In genomic region chr1:175300895-175301294, GRCm38 (mm10) we compare ENCODE assay signal across 28 mouse cellular contexts.
DNase-seq lines count a peak whose midpoint lies in the region; ATAC-seq and TF ChIP-seq lines count a peak whose summit lies in the region.
"Had no signal": no experiment of that assay in that cellular context is flagged by ENCODE, and none has a peak within 500 bp of the region (broad histone marks: within the 10 kb centered on the region; RNA-seq: fewer than 3 reads in every experiment).

No protein-coding gene starts in this region.

- H3K4me2 ChIP-seq in forebrain, embryonic 16.5 days (ENCODE audit: low read length): no peak overlapping the region
- H3K4me2 ChIP-seq in forebrain, embryonic 11.5 days (ENCODE audit: low read depth, low read length, severe bottlenecking): no peak overlapping the region
- no peak overlapping the region for H3K4me2 ChIP-seq in neural tube, embryonic 14.5 days (ENCODE audit: low read depth, low read length)
- H3K4me2 ChIP-seq: embryonic facial prominence, embryonic 13.5 days; heart, embryonic 11.5 days; kidney, embryonic 15.5 days; limb, embryonic 12.5 days; liver, embryonic 15.5 days; lung, embryonic 14.5 days; midbrain, embryonic 11.5 days; neural tube, embryonic 12.5 days had no signal

- no peak for DNase-seq in forebrain, embryonic 11.5 days (ENCODE audit: low spot score)
- peak; percentile 17 for DNase-seq in kidney, adult 2 months
- no peak for DNase-seq in kidney, adult 18-20 months
- peak; percentile 50 for DNase-seq in brain, embryonic 14.5 days (ENCODE audit: low read depth)
- no peak for DNase-seq in urinary bladder, postnatal 25 days (ENCODE audit: low spot score)
- DNase-seq: adrenal gland, postnatal 14 days; cerebellum, adult 18-20 months; cerebellum, postnatal 10 days; gastrocnemius, postnatal 14 days; heart, postnatal 36 days; kidney, postnatal 25 days; layer of hippocampus, postnatal 36 days; lung, embryonic 14.5 days; lung, postnatal 14 days; right cerebral cortex, postnatal 14 days; thymus, postnatal 4 days had no signal

- H3K9me3 ChIP-seq in forebrain, embryonic 16.5 days (ENCODE audit: control insufficient read depth, low read length): no peaks in the 10 kb centered on the region
- no peaks in the 10 kb centered on the region; the same call in 1 of the 2 replicates for H3K9me3 ChIP-seq in forebrain, embryonic 11.5 days (ENCODE audit: control insufficient read depth, low read length)
- no peaks in the 10 kb centered on the region for H3K9me3 ChIP-seq in neural tube, embryonic 14.5 days (ENCODE audit: control insufficient read depth, low read length)
- H3K9me3 ChIP-seq: embryonic facial prominence, embryonic 13.5 days; kidney, embryonic 15.5 days; limb, embryonic 12.5 days; liver, embryonic 15.5 days; neural tube, embryonic 12.5 days had no signal

- H3K36me3 ChIP-seq in forebrain, embryonic 16.5 days (ENCODE audit: control insufficient read depth, insufficient read depth): no peaks in the 10 kb centered on the region
- H3K36me3 ChIP-seq in forebrain, embryonic 11.5 days (ENCODE audit: control insufficient read depth, insufficient read depth, low read length): no peaks in the 10 kb centered on the region
- no peaks in the 10 kb centered on the region for H3K36me3 ChIP-seq in kidney, adult 2 months (ENCODE audit: control insufficient read depth, insufficient read depth, low read length)
- H3K36me3 ChIP-seq in neural tube, embryonic 14.5 days (ENCODE audit: control insufficient read depth, insufficient read depth, low read length): no peaks in the 10 kb centered on the region
- H3K36me3 ChIP-seq: embryonic facial prominence, embryonic 13.5 days; kidney, embryonic 15.5 days; limb, embryonic 12.5 days; liver, embryonic 15.5 days; neural tube, embryonic 12.5 days had no signal

- no peak for TF ChIP-seq CTCF in kidney, adult 2 months (conservative IDR thresholded peaks at IDR 0.05; ENCODE audit: insufficient read depth, insufficient read length, low read depth, low read length)
- no peak for TF ChIP-seq CTCF in brain, embryonic 14.5 days (IDR thresholded peaks at IDR 0.05; ENCODE audit: borderline replicate concordance, extremely low read depth, insufficient read depth, insufficient read length)

- no peak overlapping the region for H3K4me3 ChIP-seq in forebrain, embryonic 16.5 days (replicated peaks; ENCODE audit: low read length)
- no peak overlapping the region for H3K4me3 ChIP-seq in forebrain, embryonic 11.5 days (ENCODE audit: low read depth, low read length)
- H3K4me3 ChIP-seq in kidney, adult 2 months (ENCODE audit: insufficient read depth, low read depth, low read length): no peak overlapping the region
- no peak overlapping the region for H3K4me3 ChIP-seq in neural tube, embryonic 14.5 days (ENCODE audit: low read depth, low read length)
- H3K4me3 ChIP-seq: embryonic facial prominence, embryonic 13.5 days; kidney, embryonic 15.5 days; limb, embryonic 12.5 days; liver, embryonic 15.5 days; neural tube, embryonic 12.5 days had no signal

- no peak overlapping the region for H3K9ac ChIP-seq in forebrain, embryonic 16.5 days (replicated peaks; ENCODE audit: low read depth, low read length)
- H3K9ac ChIP-seq in forebrain, embryonic 11.5 days (ENCODE audit: low read length): no peak overlapping the region
- H3K9ac ChIP-seq in neural tube, embryonic 14.5 days (replicated peaks; ENCODE audit: low read depth, low read length): no peak overlapping the region
- H3K9ac ChIP-seq: embryonic facial prominence, embryonic 13.5 days; kidney, embryonic 15.5 days; limb, embryonic 12.5 days; liver, embryonic 15.5 days; lung, embryonic 14.5 days; neural tube, embryonic 12.5 days had no signal

- TF ChIP-seq POLR2A in kidney, adult 2 months (IDR thresholded peaks at IDR 0.05; ENCODE audit: low read depth, low read length): no peak
- TF ChIP-seq POLR2A in brain, embryonic 14.5 days (IDR thresholded peaks at IDR 0.05; ENCODE audit: borderline replicate concordance, extremely low read depth, insufficient read depth, insufficient read length, poor library complexity, severe bottlenecking): no peak

- WGBS in forebrain, embryonic 16.5 days: 57% methylated on average over 1 of the region's 1 CpGs
- WGBS in forebrain, embryonic 11.5 days: 80% methylated on average over 1 of the region's 1 CpGs
- WGBS in kidney, adult 2 months: 54% methylated on average over 1 of the region's 1 CpGs
- 55% methylated on average over 1 of the region's 1 CpGs for WGBS in neural tube, embryonic 14.5 days

- peak; percentile 47 for ATAC-seq in forebrain, embryonic 16.5 days
- no peak for ATAC-seq in forebrain, embryonic 11.5 days (replicated peaks; ENCODE audit: low FRiP score)
- ATAC-seq in neural tube, embryonic 14.5 days (ENCODE audit: low read depth): 0 out of 2 replicates have a peak, but pooled peaks have one; percentile 14
- ATAC-seq: CD4-positive, CD25-positive, alpha-beta regulatory T cell, adult 4 months; intestine, embryonic 16.5 days; midbrain, embryonic 16.5 days had no signal

- 0 out of 2 replicates have a peak, but pooled peaks cover 2% of the 10 kb centered on the region for H3K4me1 ChIP-seq in forebrain, embryonic 16.5 days (replicated peaks; ENCODE audit: control insufficient read depth, insufficient read depth, low read length)
- H3K4me1 ChIP-seq in forebrain, embryonic 11.5 days (replicated peaks; ENCODE audit: control insufficient read depth, insufficient read depth, low read length): no peaks in the 10 kb centered on the region; the same call in 1 of the 2 replicates
- no peaks in the 10 kb centered on the region for H3K4me1 ChIP-seq in kidney, adult 2 months (ENCODE audit: control insufficient read depth, insufficient read depth, low read length)
- peaks cover 4% of the 10 kb centered on the region; the same call in 1 of the 2 replicates for H3K4me1 ChIP-seq in neural tube, embryonic 14.5 days (ENCODE audit: control insufficient read depth, insufficient read depth, low read length)
- H3K4me1 ChIP-seq: embryonic facial prominence, embryonic 13.5 days; kidney, embryonic 15.5 days; limb, embryonic 12.5 days; liver, embryonic 15.5 days; neural tube, embryonic 12.5 days had no signal

- no peak overlapping the region for H3K27ac ChIP-seq in forebrain, embryonic 16.5 days (ENCODE audit: low read length)
- no peak overlapping the region for H3K27ac ChIP-seq in forebrain, embryonic 11.5 days (ENCODE audit: low read depth, low read length)
- H3K27ac ChIP-seq in kidney, adult 2 months (ENCODE audit: insufficient read depth, low read depth, low read length): no peak overlapping the region
- H3K27ac ChIP-seq in neural tube, embryonic 14.5 days (ENCODE audit: low read depth, low read length): 0 out of 2 replicates have a peak overlapping the region, but pooled peaks have one; percentile 28
- H3K27ac ChIP-seq: embryonic facial prominence, embryonic 13.5 days; kidney, embryonic 15.5 days; limb, embryonic 12.5 days; liver, embryonic 15.5 days; neural tube, embryonic 12.5 days had no signal

- H3K27me3 ChIP-seq in forebrain, embryonic 16.5 days (replicated peaks; ENCODE audit: control insufficient read depth, insufficient read depth, low read length): no peaks in the 10 kb centered on the region
- no peaks in the 10 kb centered on the region for H3K27me3 ChIP-seq in forebrain, embryonic 11.5 days (ENCODE audit: control insufficient read depth, insufficient read depth, low read length)
- H3K27me3 ChIP-seq in kidney, adult 2 months (replicated peaks; ENCODE audit: control insufficient read depth, insufficient read depth, low read length): no peaks in the 10 kb centered on the region; the same call in 1 of the 2 replicates
- H3K27me3 ChIP-seq in neural tube, embryonic 14.5 days (ENCODE audit: control insufficient read depth, insufficient read depth, low read length): no peaks in the 10 kb centered on the region
- H3K27me3 ChIP-seq: embryonic facial prominence, embryonic 13.5 days; kidney, embryonic 15.5 days; limb, embryonic 12.5 days; liver, embryonic 15.5 days; neural tube, embryonic 12.5 days had no signal

Comparison
In these comparisons a context has a peak if more than half of its experiments do, and no peak if none do; other contexts are left out.
1. DNase-seq: peak in kidney, adult 2 months (single experiment) and brain, embryonic 14.5 days (single experiment); none in forebrain, embryonic 11.5 days (single experiment), kidney, adult 18-20 months (single experiment) and urinary bladder, postnatal 25 days (single experiment).